Mouse (Mus musculus) telencephalon, adult 2 months (tissue): Measurements from ENCODE around the gene Gm20388.

Experiments
- DNase-seq: peaks from one replicate; pipeline ENCODE4 v3.0.0-alpha.2; 2011; ENCODE audit warnings: low read depth, low spot score

The Gm20388 gene

GRCm38 (mm10) chr8:121115136-121115535 is 1204.5 kb downstream of the Gm20388 start:
- no peak for DNase-seq

GRCm38 (mm10) chr8:121115948-121116347 is 1205.3 kb downstream of the Gm20388 start, which contains the start of gene Foxc2:
Gene Foxc2, plus strand, starts transcription at chr8:121116171.
- DNase-seq = no peak

- no peak for DNase-seq
Observed at GRCm38 (mm10) chr8:121116591-121117185, 1206.0 kb downstream of the Gm20388 start.

GRCm38 (mm10) chr8:121117186-121117651 is 1206.6 kb downstream of the Gm20388 start:
- DNase-seq = no peak

- DNase-seq = no peak
Observed at GRCm38 (mm10) chr8:121117906-121118305, 1207.3 kb downstream of the Gm20388 start.

- DNase-seq = no peak
Observed at GRCm38 (mm10) chr8:121118634-121119420, 1208.2 kb downstream of the Gm20388 start.

GRCm38 (mm10) chr8:121119635-121120455 is 1209.2 kb downstream of the Gm20388 start:
- DNase-seq = no peak

- DNase-seq = no peak
Observed at GRCm38 (mm10) chr8:121120456-121121419, 1210.1 kb downstream of the Gm20388 start.

- no peak for DNase-seq
Observed at GRCm38 (mm10) chr8:121121704-121122103, 1211.1 kb downstream of the Gm20388 start.

GRCm38 (mm10) chr8:121122368-121122767 is 1211.7 kb downstream of the Gm20388 start:
- DNase-seq = no peak

- DNase-seq = no peak
Observed at GRCm38 (mm10) chr8:121123113-121123512, 1212.5 kb downstream of the Gm20388 start.

- no peak for DNase-seq
Observed at GRCm38 (mm10) chr8:121124547-121125239, 1214.1 kb downstream of the Gm20388 start.

- peak; percentile 8 for DNase-seq
Observed at GRCm38 (mm10) chr8:121125311-121125876, 1214.8 kb downstream of the Gm20388 start.

GRCm38 (mm10) chr8:121126191-121126590 is 1215.5 kb downstream of the Gm20388 start:
- no peak for DNase-seq

- DNase-seq = no peak
Observed at GRCm38 (mm10) chr8:121126694-121127093, 1216.1 kb downstream of the Gm20388 start.

GRCm38 (mm10) chr8:121127291-121127701 is 1216.7 kb downstream of the Gm20388 start:
- DNase-seq = no peak

- no peak for DNase-seq
Observed at GRCm38 (mm10) chr8:121127756-121128375, 1217.2 kb downstream of the Gm20388 start, which contains the start of gene Foxl1. Gene Foxl1, plus strand, starts transcription at chr8:121127940.

- DNase-seq = no peak
Observed at GRCm38 (mm10) chr8:121128531-121129264, 1218.1 kb downstream of the Gm20388 start.
